Mouse (Mus musculus): ENCODE data around the gene Ift43. TPM values are rescaled to one million over a fixed set of nuclear protein-coding genes. Genes with fewer than 3 reads are reported as not detected.
A peak's percentile ranks its signal among the peaks of the same experiment; 100 is the strongest.

The Ift43 gene
- polyA plus RNA-seq, 1 experiment from 2014 or later: 93.8 TPM

GRCm38 (mm10) chr12:86135691-86136090, 53.4 kb downstream of the Ift43 start:
- Histone ChIP-seq H3K27me3 (no peaks in the 10 kb centered on the region), H3K4me1 (no peaks in the 10 kb centered on the region), H3K36me3 (no peaks in the 10 kb centered on the region), H3K4me3 (no peak overlapping the region), H3K9me3 (no peaks in the 10 kb centered on the region), H3K27ac (no peak overlapping the region), H3K9ac (no peak overlapping the region), H3K4me2 (no peak overlapping the region)
- ATAC-seq (ENCODE audit: borderline replicate concordance, extremely low read depth, low FRiP score, low TSS enrichment): no peak
- WGBS: 65% methylated on average over 4 of the region's 4 CpGs

GRCm38 (mm10) chr12:86138696-86139095, 56.4 kb downstream of the Ift43 start:
- Histone ChIP-seq H3K9me3 (no peaks in the 10 kb centered on the region), H3K4me2 (no peak overlapping the region), H3K9ac (no peak overlapping the region), H3K27me3 (no peaks in the 10 kb centered on the region), H3K4me1 (no peaks in the 10 kb centered on the region), H3K27ac (no peak overlapping the region), H3K4me3 (no peak overlapping the region), H3K36me3 (no peaks in the 10 kb centered on the region)
- WGBS: 87% methylated on average over 9 of the region's 9 CpGs
- no peak for ATAC-seq (ENCODE audit: borderline replicate concordance, extremely low read depth, low FRiP score, low TSS enrichment)

- no peaks in the 10 kb centered on the region for H3K36me3 ChIP-seq
- no peak overlapping the region for H3K4me3 ChIP-seq
- no peaks in the 10 kb centered on the region for H3K9me3 ChIP-seq
- H3K27me3 ChIP-seq: no peaks in the 10 kb centered on the region
- ATAC-seq (ENCODE audit: borderline replicate concordance, extremely low read depth, low FRiP score, low TSS enrichment): no peak
- no peak overlapping the region for H3K27ac ChIP-seq
- H3K4me1 ChIP-seq: no peaks in the 10 kb centered on the region
- H3K9ac ChIP-seq: no peak overlapping the region
- no peak overlapping the region for H3K4me2 ChIP-seq
- 81% methylated on average over 1 of the region's 1 CpGs for WGBS
Observed at GRCm38 (mm10) chr12:86142389-86142788, 60.0 kb downstream of the Ift43 start.

- no peaks in the 10 kb centered on the region for H3K4me1 ChIP-seq
- 92% methylated on average over 3 of the region's 3 CpGs for WGBS
- H3K9ac ChIP-seq: no peak overlapping the region
- no peaks in the 10 kb centered on the region for H3K27me3 ChIP-seq
- H3K4me3 ChIP-seq: no peak overlapping the region
- no peak overlapping the region for H3K4me2 ChIP-seq
- ATAC-seq (ENCODE audit: borderline replicate concordance, extremely low read depth, low FRiP score, low TSS enrichment): no peak
- H3K9me3 ChIP-seq: no peaks in the 10 kb centered on the region
- H3K36me3 ChIP-seq: no peaks in the 10 kb centered on the region
- H3K27ac ChIP-seq: no peak overlapping the region
Observed at GRCm38 (mm10) chr12:86146246-86146645, 63.9 kb downstream of the Ift43 start.

GRCm38 (mm10) chr12:86148271-86148670, 65.9 kb downstream of the Ift43 start:
- Histone ChIP-seq H3K4me2 (no peak overlapping the region), H3K36me3 (no peaks in the 10 kb centered on the region), H3K27ac (no peak overlapping the region), H3K4me1 (peaks cover 4% of the 10 kb centered on the region; the same call in 1 of the 2 replicates), H3K9ac (no peak overlapping the region), H3K4me3 (no peak overlapping the region), H3K27me3 (no peaks in the 10 kb centered on the region), H3K9me3 (no peaks in the 10 kb centered on the region)
- ATAC-seq (ENCODE audit: borderline replicate concordance, extremely low read depth, low FRiP score, low TSS enrichment): no peak
- WGBS: 73% methylated on average over 6 of the region's 6 CpGs

GRCm38 (mm10) chr12:86149087-86149486, 66.7 kb downstream of the Ift43 start:
- Histone ChIP-seq H3K4me1 (peaks cover 4% of the 10 kb centered on the region; the same call in 1 of the 2 replicates), H3K27ac (no peak overlapping the region), H3K27me3 (no peaks in the 10 kb centered on the region), H3K4me3 (no peak overlapping the region), H3K4me2 (no peak overlapping the region), H3K9ac (no peak overlapping the region), H3K9me3 (no peaks in the 10 kb centered on the region), H3K36me3 (no peaks in the 10 kb centered on the region)
- WGBS: 74% methylated on average over 6 of the region's 6 CpGs
- no peak for ATAC-seq (ENCODE audit: borderline replicate concordance, extremely low read depth, low FRiP score, low TSS enrichment)

GRCm38 (mm10) chr12:86151941-86152340, 69.6 kb downstream of the Ift43 start:
- Histone ChIP-seq H3K4me1 (peaks cover 7% of the 10 kb centered on the region; the same call in 1 of the 2 replicates), H3K4me3 (no peak overlapping the region), H3K27me3 (no peaks in the 10 kb centered on the region), H3K9me3 (no peaks in the 10 kb centered on the region), H3K9ac (no peak overlapping the region), H3K4me2 (peak overlapping the region; percentile 18; the same call in 1 of the 2 replicates), H3K36me3 (no peaks in the 10 kb centered on the region), H3K27ac (no peak overlapping the region)
- ATAC-seq (ENCODE audit: borderline replicate concordance, extremely low read depth, low FRiP score, low TSS enrichment): peak; percentile 62; the same call in 1 of the 2 replicates
- WGBS: 25% methylated on average over 12 of the region's 12 CpGs

- Histone ChIP-seq H3K9me3 (no peaks in the 10 kb centered on the region), H3K27ac (no peak overlapping the region), H3K4me3 (no peak overlapping the region), H3K4me2 (no peak overlapping the region), H3K9ac (no peak overlapping the region), H3K36me3 (no peaks in the 10 kb centered on the region), H3K4me1 (peaks cover 21% of the 10 kb centered on the region), H3K27me3 (no peaks in the 10 kb centered on the region)
- no peak for ATAC-seq (ENCODE audit: borderline replicate concordance, extremely low read depth, low FRiP score, low TSS enrichment)
- 73% methylated on average over 12 of the region's 12 CpGs for WGBS
Observed at GRCm38 (mm10) chr12:86153213-86153957, 71.0 kb downstream of the Ift43 start.

GRCm38 (mm10) chr12:86155176-86155575, 72.8 kb downstream of the Ift43 start:
- no peak for ATAC-seq (ENCODE audit: borderline replicate concordance, extremely low read depth, low FRiP score, low TSS enrichment)
- H3K4me2 ChIP-seq: no peak overlapping the region
- WGBS: 92% methylated on average over 8 of the region's 8 CpGs
- H3K27me3 ChIP-seq: no peaks in the 10 kb centered on the region
- H3K36me3 ChIP-seq: no peaks in the 10 kb centered on the region
- no peak overlapping the region for H3K4me3 ChIP-seq
- H3K4me1 ChIP-seq: peaks cover 33% of the 10 kb centered on the region
- H3K27ac ChIP-seq: no peak overlapping the region
- no peak overlapping the region for H3K9ac ChIP-seq
- H3K9me3 ChIP-seq: no peaks in the 10 kb centered on the region

- 68% methylated on average over 8 of the region's 8 CpGs for WGBS
- no peaks in the 10 kb centered on the region for H3K27me3 ChIP-seq
- no peak overlapping the region for H3K9ac ChIP-seq
- no peaks in the 10 kb centered on the region; the same call in 1 of the 2 replicates for H3K9me3 ChIP-seq
- no peak overlapping the region for H3K4me2 ChIP-seq
- no peaks in the 10 kb centered on the region; the same call in 1 of the 2 replicates for H3K36me3 ChIP-seq
- no peak overlapping the region for H3K4me3 ChIP-seq
- peaks cover 32% of the 10 kb centered on the region for H3K4me1 ChIP-seq
- no peak overlapping the region for H3K27ac ChIP-seq
- no peak for ATAC-seq (ENCODE audit: borderline replicate concordance, extremely low read depth, low FRiP score, low TSS enrichment)
Observed at GRCm38 (mm10) chr12:86157166-86157565, 74.8 kb downstream of the Ift43 start.

GRCm38 (mm10) chr12:86157894-86158444, 75.6 kb downstream of the Ift43 start:
- H3K36me3 ChIP-seq: no peaks in the 10 kb centered on the region; the same call in 1 of the 2 replicates
- H3K9me3 ChIP-seq: no peaks in the 10 kb centered on the region; the same call in 1 of the 2 replicates
- no peak overlapping the region for H3K4me2 ChIP-seq
- peak overlapping the region; percentile 22; the same call in 1 of the 2 replicates for H3K27ac ChIP-seq
- no peaks in the 10 kb centered on the region for H3K27me3 ChIP-seq
- ATAC-seq (ENCODE audit: borderline replicate concordance, extremely low read depth, low FRiP score, low TSS enrichment): peak; percentile 41; the same call in 1 of the 2 replicates
- 7% methylated on average over 8 of the region's 8 CpGs for WGBS
- H3K4me1 ChIP-seq: peaks cover 30% of the 10 kb centered on the region
- H3K9ac ChIP-seq: no peak overlapping the region
- H3K4me3 ChIP-seq: no peak overlapping the region
